Mouse (Mus musculus): ENCODE data around the gene Tcap.

The Tcap gene

DNA sequence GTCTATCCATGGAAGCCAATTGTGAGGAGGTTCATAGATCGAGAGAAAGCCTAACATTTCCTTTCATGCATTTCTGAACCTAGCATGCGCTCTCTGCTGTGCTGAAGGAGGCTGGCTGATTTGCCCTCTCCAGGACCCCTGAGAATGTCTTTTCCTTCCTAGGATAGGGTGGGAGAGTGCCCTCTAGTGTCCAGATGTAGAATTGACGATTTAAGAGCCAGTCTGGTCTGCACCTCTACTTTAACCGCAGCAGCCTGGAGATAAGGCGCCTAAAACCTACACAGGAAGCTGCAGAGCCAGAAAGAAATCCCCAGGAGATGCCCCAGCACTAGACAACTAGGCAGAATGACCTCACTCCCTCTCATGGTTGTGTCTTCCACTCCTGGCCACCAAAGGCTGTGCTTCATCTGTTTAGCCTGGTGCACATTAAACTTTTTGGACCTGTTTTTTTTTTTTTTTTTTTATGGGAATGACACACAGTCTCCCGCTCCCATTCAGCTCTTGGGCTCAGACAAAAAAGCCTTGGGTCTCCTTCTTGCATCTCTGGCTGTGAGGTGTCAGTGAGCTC is 27.8 kb upstream of the Tcap start:
- DNase-seq (ENCODE audit: low read depth, low spot score), result peak; percentile 47

GRCm38 (mm10) chr11:98356625-98357394 is 26.8 kb upstream of the Tcap start:
- no peak for DNase-seq (ENCODE audit: low read depth, low spot score)

DNA sequence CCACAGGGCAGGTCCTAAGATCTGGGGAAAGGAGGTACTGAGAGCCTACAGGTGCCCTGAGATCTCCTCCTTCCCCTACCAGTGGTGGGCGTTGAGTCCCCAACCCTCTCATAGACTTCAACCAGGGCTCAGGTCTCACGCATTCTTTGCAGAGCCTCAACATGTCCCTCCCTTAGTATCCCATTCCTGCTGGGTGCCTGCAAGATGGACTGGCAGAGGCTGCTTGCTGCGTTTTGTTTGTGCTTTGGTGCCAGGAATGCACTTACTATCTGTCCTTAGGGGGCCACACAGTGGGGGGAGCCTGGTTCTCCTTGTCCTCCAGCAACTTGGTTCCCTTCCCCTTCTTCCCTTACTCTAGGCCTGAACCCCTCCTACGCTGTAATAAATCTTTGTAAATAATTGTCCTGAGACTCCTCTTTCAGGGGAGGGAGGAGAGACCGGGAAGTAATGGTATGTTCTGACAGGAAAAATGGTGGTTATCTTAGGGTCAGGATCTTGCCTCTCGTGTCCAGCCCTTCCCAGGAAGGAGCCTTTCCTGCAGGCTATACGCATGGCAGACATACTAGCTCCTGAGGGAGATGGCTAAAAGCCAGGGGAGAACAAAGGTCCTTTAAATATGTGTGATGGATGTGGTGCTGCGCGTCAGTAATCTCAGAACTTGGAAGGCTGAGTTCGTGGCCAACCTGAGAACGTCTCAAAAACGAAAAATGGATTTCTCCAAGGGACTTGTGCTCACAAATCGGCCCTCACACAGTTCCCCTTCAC is 26.0 kb upstream of the Tcap start:
- DNase-seq (ENCODE audit: low read depth, low spot score), result no peak

GRCm38 (mm10) chr11:98358161-98359083 is 25.2 kb upstream of the Tcap start, which contains the start of gene Stard3:
Stard3 (plus strand) TSS chr11:98358368.
- peak; percentile 80 for DNase-seq (ENCODE audit: low read depth, low spot score)

DNA sequence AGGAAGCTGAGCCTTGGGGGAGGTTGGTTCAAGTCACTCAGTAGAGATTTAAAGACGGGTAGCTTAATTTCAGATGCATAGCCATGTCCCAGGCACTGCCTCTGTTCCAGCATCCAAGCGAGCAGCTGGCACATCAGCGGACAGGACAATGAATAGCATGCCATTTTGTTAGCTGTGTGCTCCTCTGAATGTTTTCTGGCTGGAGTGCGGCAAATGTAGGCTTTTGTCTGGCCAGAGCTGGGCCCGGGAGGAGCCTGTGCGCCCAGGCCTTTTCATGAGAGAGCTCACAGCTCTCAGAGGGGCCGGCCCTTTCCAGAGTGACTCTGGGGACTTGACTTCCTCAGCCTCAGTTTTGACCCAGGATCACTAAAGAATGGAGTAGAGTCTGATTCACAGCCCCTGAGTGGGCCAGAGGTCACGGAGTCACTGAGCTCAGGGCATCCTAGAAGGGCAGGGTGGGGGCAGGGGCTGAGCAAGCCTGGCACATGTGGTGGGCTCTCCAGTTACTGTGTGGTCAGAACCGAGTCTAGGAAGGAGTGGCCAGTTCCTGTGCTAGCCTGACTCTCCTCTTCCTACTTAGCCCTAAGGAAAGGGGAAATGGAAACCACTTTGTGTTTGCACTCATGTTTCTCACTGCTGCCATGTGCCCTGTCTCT is 22.6 kb upstream of the Tcap start:
- no peak for DNase-seq (ENCODE audit: low read depth, low spot score)

DNA sequence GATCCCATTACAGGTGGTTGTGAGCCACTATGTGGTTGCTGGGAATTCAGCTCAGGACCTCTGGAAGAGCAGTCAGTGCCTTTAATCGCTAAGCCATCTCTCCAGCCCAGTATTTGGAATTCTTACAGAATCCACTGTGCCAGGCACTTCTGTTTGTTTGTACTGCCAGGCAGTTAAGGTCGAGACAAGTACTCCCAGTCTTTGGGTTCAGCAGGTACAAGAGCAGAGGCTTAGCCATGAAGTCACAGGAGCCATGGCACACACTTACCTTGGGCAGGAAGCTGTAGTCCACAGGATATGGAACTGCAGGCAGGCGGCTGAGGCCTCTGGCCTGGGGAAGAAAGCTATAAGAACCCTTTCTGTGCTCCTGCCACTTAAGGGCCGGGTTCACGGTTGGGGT is 19.8 kb upstream of the Tcap start:
- no peak for DNase-seq (ENCODE audit: low read depth, low spot score)

GRCm38 (mm10) chr11:98364410-98364809 is 19.2 kb upstream of the Tcap start:
- no peak for DNase-seq (ENCODE audit: low read depth, low spot score)

DNA sequence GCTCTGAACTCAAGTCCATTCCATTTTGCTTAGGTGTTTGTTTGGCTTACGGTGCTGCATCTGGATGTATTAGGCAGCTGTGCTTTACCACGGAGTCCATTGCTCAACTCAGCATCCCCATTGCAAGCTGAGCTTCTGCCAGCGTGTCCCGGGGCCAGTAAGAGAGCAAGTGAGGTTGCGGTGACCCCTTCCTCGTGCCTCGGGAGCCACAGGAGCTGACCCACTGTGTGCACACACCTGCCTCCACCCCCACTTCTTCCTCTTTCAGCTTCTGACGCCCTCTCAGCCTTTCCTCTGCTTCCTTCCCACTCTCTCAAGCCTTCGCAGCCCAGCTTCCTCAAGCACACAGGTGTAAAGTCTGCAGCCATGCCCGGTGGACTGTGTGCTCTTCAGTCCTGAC is 17.3 kb upstream of the Tcap start:
- no peak for DNase-seq (ENCODE audit: low read depth, low spot score)

- no peak for DNase-seq (ENCODE audit: low read depth, low spot score)
Measured at GRCm38 (mm10) chr11:98367171-98367862, 16.3 kb upstream of the Tcap start.

GRCm38 (mm10) chr11:98367863-98368186 is 15.8 kb upstream of the Tcap start:
- DNase-seq (ENCODE audit: low read depth, low spot score), result no peak

DNA sequence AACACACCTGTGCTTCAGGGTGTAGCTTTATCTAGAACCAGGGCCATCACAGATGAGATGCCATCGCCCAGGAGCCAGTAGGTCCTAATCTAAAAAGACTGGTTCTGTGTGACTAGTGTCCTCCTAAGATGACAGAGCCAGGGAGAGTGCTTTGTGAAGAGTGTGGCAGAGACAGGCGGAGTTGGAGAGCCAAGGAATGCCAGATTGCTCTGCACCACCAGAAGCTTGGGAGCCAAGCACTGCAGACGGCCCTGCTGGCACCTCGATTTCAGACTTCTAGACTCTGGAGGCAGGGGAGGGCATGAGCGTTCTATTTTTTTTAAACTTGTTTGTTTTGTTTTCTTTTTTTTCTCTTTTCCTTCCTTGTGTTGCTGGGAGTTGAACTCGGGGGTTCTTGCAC is 14.3 kb upstream of the Tcap start:
- DNase-seq (ENCODE audit: low read depth, low spot score), result no peak

DNA sequence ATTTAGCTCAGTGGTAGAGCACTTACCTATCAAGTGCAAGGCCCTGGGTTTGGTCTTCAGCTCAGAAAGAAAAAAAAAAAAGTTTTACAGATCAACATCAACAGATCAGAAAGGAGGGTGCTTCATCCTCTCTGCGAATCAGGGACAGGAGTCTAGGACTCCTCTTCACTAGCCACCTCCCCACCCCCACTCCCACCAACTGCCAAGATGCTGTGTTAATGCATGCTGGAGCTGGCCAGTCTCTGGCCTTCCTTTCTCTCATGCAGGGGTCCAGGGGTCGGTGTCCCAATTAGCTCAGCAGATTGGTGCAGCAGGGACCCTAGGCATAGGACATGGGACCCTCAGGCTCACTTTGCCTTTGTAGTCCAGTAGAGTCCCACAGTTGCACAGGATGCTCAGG is 13.0 kb upstream of the Tcap start:
- no peak for DNase-seq (ENCODE audit: low read depth, low spot score)

GRCm38 (mm10) chr11:98371556-98372240 is 11.9 kb upstream of the Tcap start:
- DNase-seq (ENCODE audit: low read depth, low spot score), result no peak

GRCm38 (mm10) chr11:98372406-98372805 is 11.2 kb upstream of the Tcap start:
- peak; percentile 47 for DNase-seq (ENCODE audit: low read depth, low spot score)

DNA sequence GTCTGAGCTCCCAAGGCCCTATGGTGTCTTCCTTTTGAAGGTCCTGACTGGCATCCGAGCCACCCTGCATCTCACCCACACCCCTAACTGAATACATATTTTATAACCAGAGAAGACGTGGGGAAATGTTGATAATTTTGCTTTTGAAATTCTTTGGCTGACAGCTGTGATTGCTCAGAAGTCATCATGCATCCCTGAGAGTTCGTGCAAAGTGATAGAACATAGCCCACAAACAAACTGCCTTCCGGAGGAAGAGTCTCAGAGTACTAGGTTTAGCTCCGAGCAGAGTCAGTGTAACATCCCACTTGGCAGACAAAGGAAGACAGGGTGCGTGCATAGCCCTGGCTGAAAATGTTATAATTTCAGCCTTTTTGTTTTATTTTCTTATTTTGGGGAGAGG is 10.4 kb upstream of the Tcap start:
- no peak for DNase-seq (ENCODE audit: low read depth, low spot score)

DNA sequence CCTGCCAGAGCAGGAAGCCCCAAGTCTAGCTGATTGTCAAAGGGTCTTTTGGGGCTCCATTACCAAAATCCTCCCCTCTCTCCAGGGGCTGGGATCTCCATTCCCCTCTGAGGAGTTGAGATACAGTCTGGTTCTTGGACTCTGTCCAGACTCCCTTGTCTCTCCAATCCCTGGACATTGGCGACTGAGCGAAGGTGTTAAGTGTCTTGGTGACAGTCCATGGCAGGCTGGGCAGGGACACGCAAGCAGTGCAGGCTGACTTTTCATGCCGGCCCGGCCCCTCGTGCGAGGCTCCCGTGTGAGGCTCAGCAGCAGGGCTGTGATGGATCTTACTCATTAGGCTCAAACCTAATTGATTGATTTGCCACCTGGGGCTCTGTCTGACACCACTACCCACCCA is 9.3 kb upstream of the Tcap start:
- DNase-seq (ENCODE audit: low read depth, low spot score), result no peak

GRCm38 (mm10) chr11:98376756-98377155 is 6.9 kb upstream of the Tcap start:
- no peak for DNase-seq (ENCODE audit: low read depth, low spot score)

DNA sequence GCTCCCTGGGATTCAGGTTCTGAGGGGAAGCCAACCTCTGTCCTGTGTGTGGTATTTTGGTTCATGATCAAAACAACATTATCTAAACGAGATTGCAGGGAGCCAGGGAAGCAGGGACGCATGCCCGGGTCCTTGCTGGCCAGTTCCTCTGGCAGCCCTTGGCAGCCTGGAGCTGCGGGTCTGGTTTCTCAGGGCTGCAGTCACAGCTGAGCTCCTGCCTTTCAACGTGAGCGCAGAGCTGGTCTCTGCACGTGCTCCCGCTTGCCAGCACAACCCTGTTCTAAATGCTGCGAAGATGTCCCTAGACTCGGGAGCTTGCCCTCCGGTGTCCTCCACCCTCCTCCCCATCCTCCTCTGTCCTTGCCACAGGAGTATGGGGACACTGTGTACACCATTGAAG is 5.8 kb upstream of the Tcap start:
- DNase-seq (ENCODE audit: low read depth, low spot score), result no peak

- DNase-seq (ENCODE audit: low read depth, low spot score), result no peak
Measured at GRCm38 (mm10) chr11:98379379-98379778, 4.2 kb upstream of the Tcap start.

GRCm38 (mm10) chr11:98380106-98380505 is 3.5 kb upstream of the Tcap start:
- DNase-seq (ENCODE audit: low read depth, low spot score), result no peak

Data from retina, adult 2 months (tissue).